Mouse (Mus musculus): ENCODE measurements around the gene Flrt2. TPM values are rescaled to one million over a fixed set of nuclear protein-coding genes. Genes with fewer than 3 reads are reported as not detected.
A peak's percentile ranks its signal among the peaks of the same experiment; 100 is the strongest.

Flrt2 gene
- polyA plus RNA-seq, 1 experiment = 1.4 TPM

GRCm38 (mm10) chr12:95694507-95694906, 2.5 kb downstream of the Flrt2 start:
- Histone ChIP-seq H3K9ac (ENCODE audit: low read depth, poor library complexity, severe bottlenecking) (no peak overlapping the region), H3K27me3 (ENCODE audit: control insufficient read depth, insufficient read depth, low read length, poor library complexity, severe bottlenecking) (peaks cover 18% of the 10 kb centered on the region; the same call in 1 of the 2 replicates), H3K36me3 (ENCODE audit: control insufficient read depth, insufficient read depth, low read length, poor library complexity, severe bottlenecking) (no peaks in the 10 kb centered on the region), H3K9me3 (replicated peaks; ENCODE audit: control insufficient read depth, insufficient read depth, low read length, poor library complexity, severe bottlenecking) (no peaks in the 10 kb centered on the region), H3K4me1 (ENCODE audit: control insufficient read depth, insufficient read depth, low read length) (no peaks in the 10 kb centered on the region), H3K27ac (ENCODE audit: insufficient read depth, low read length) (no peak overlapping the region), H3K4me3 (ENCODE audit: low read depth, low read length) (peak overlapping the region; percentile 87)
- no peak for TF ChIP-seq POLR2A (IDR thresholded peaks at IDR 0.05; ENCODE audit: insufficient read depth, low read length)
- TF ChIP-seq CTCF (IDR thresholded peaks at IDR 0.05; ENCODE audit: low read depth, low read length) = no peak
- TF ChIP-seq EP300 (IDR thresholded peaks at IDR 0.05; ENCODE audit: insufficient read depth, low read depth, low read length) = no peak

GRCm38 (mm10) chr12:95694991-95695833, 3.2 kb downstream of the Flrt2 start:
- TF ChIP-seq POLR2A (IDR thresholded peaks at IDR 0.05; ENCODE audit: insufficient read depth, low read length) (no peak), CTCF (IDR thresholded peaks at IDR 0.05; ENCODE audit: low read depth, low read length) (no peak), EP300 (IDR thresholded peaks at IDR 0.05; ENCODE audit: insufficient read depth, low read depth, low read length) (no peak)
- H3K27me3 ChIP-seq (ENCODE audit: control insufficient read depth, insufficient read depth, low read length, poor library complexity, severe bottlenecking) = peaks cover 18% of the 10 kb centered on the region; the same call in 1 of the 2 replicates
- H3K36me3 ChIP-seq (ENCODE audit: control insufficient read depth, insufficient read depth, low read length, poor library complexity, severe bottlenecking) = no peaks in the 10 kb centered on the region
- H3K27ac ChIP-seq (ENCODE audit: insufficient read depth, low read length) = no peak overlapping the region
- H3K4me1 ChIP-seq (ENCODE audit: control insufficient read depth, insufficient read depth, low read length) = no peaks in the 10 kb centered on the region
- peak overlapping the region; percentile 71 for H3K9ac ChIP-seq (ENCODE audit: low read depth, poor library complexity, severe bottlenecking)
- H3K9me3 ChIP-seq (replicated peaks; ENCODE audit: control insufficient read depth, insufficient read depth, low read length, poor library complexity, severe bottlenecking) = no peaks in the 10 kb centered on the region
- H3K4me3 ChIP-seq (ENCODE audit: low read depth, low read length) = peak overlapping the region; percentile 87

- H3K9ac ChIP-seq (ENCODE audit: low read depth, poor library complexity, severe bottlenecking) = peak overlapping the region; percentile 71
- no peak overlapping the region for H3K27ac ChIP-seq (ENCODE audit: insufficient read depth, low read length)
- H3K4me1 ChIP-seq (ENCODE audit: control insufficient read depth, insufficient read depth, low read length) = no peaks in the 10 kb centered on the region
- H3K27me3 ChIP-seq (ENCODE audit: control insufficient read depth, insufficient read depth, low read length, poor library complexity, severe bottlenecking) = peaks cover 18% of the 10 kb centered on the region; the same call in 1 of the 2 replicates
- peak overlapping the region; percentile 87 for H3K4me3 ChIP-seq (ENCODE audit: low read depth, low read length)
- no peaks in the 10 kb centered on the region for H3K36me3 ChIP-seq (ENCODE audit: control insufficient read depth, insufficient read depth, low read length, poor library complexity, severe bottlenecking)
- no peaks in the 10 kb centered on the region for H3K9me3 ChIP-seq (replicated peaks; ENCODE audit: control insufficient read depth, insufficient read depth, low read length, poor library complexity, severe bottlenecking)
- TF ChIP-seq EP300 (IDR thresholded peaks at IDR 0.05; ENCODE audit: insufficient read depth, low read depth, low read length) = no peak
- no peak for TF ChIP-seq CTCF (IDR thresholded peaks at IDR 0.05; ENCODE audit: low read depth, low read length)
- no peak for TF ChIP-seq POLR2A (IDR thresholded peaks at IDR 0.05; ENCODE audit: insufficient read depth, low read length)
Measured at GRCm38 (mm10) chr12:95695834-95696521, 4.0 kb downstream of the Flrt2 start.

- H3K4me1 ChIP-seq (ENCODE audit: control insufficient read depth, insufficient read depth, low read length) = no peaks in the 10 kb centered on the region
- peaks cover 17% of the 10 kb centered on the region; the same call in 1 of the 2 replicates for H3K27me3 ChIP-seq (ENCODE audit: control insufficient read depth, insufficient read depth, low read length, poor library complexity, severe bottlenecking)
- no peak overlapping the region for H3K27ac ChIP-seq (ENCODE audit: insufficient read depth, low read length)
- no peaks in the 10 kb centered on the region for H3K9me3 ChIP-seq (replicated peaks; ENCODE audit: control insufficient read depth, insufficient read depth, low read length, poor library complexity, severe bottlenecking)
- H3K9ac ChIP-seq (ENCODE audit: low read depth, poor library complexity, severe bottlenecking) = no peak overlapping the region
- 0 out of 2 replicates have a peak overlapping the region, but pooled peaks have one; percentile 9 for H3K4me3 ChIP-seq (ENCODE audit: low read depth, low read length)
- no peaks in the 10 kb centered on the region for H3K36me3 ChIP-seq (ENCODE audit: control insufficient read depth, insufficient read depth, low read length, poor library complexity, severe bottlenecking)
- TF ChIP-seq POLR2A (IDR thresholded peaks at IDR 0.05; ENCODE audit: insufficient read depth, low read length) = no peak
- TF ChIP-seq EP300 (IDR thresholded peaks at IDR 0.05; ENCODE audit: insufficient read depth, low read depth, low read length) = no peak
- TF ChIP-seq CTCF (IDR thresholded peaks at IDR 0.05; ENCODE audit: low read depth, low read length) = no peak
Measured at GRCm38 (mm10) chr12:95696522-95697025, 4.5 kb downstream of the Flrt2 start.

GRCm38 (mm10) chr12:95698556-95698955, 6.5 kb downstream of the Flrt2 start:
- Histone ChIP-seq H3K27me3 (ENCODE audit: control insufficient read depth, insufficient read depth, low read length, poor library complexity, severe bottlenecking) (peaks cover 7% of the 10 kb centered on the region; the same call in 1 of the 2 replicates), H3K4me1 (ENCODE audit: control insufficient read depth, insufficient read depth, low read length) (no peaks in the 10 kb centered on the region), H3K9me3 (replicated peaks; ENCODE audit: control insufficient read depth, insufficient read depth, low read length, poor library complexity, severe bottlenecking) (no peaks in the 10 kb centered on the region), H3K27ac (ENCODE audit: insufficient read depth, low read length) (no peak overlapping the region), H3K9ac (ENCODE audit: low read depth, poor library complexity, severe bottlenecking) (no peak overlapping the region), H3K36me3 (ENCODE audit: control insufficient read depth, insufficient read depth, low read length, poor library complexity, severe bottlenecking) (no peaks in the 10 kb centered on the region), H3K4me3 (ENCODE audit: low read depth, low read length) (no peak overlapping the region)
- TF ChIP-seq POLR2A (IDR thresholded peaks at IDR 0.05; ENCODE audit: insufficient read depth, low read length) = no peak
- no peak for TF ChIP-seq EP300 (IDR thresholded peaks at IDR 0.05; ENCODE audit: insufficient read depth, low read depth, low read length)
- no peak for TF ChIP-seq CTCF (IDR thresholded peaks at IDR 0.05; ENCODE audit: low read depth, low read length)

Data from ES-Bruce4 (cell line).